Mouse (Mus musculus) naive thymus-derived CD4-positive, alpha-beta T cell, adult 2 months (primary cell): ENCODE measurements around the gene Fbln5.

Experiments used
- DNase-seq: peaks from one replicate; pipeline ENCODE4 v3.0.0-alpha.2; 2011; ENCODE audit warnings: low read depth

Gene Fbln5

GRCm38 (mm10) chr12:101762054-101762453 lies 56.8 kb downstream of the Fbln5 start:
- DNase-seq, result no peak

GRCm38 (mm10) chr12:101759440-101760045 lies 59.3 kb downstream of the Fbln5 start:
- DNase-seq, result no peak

- DNase-seq, result no peak
Observed at GRCm38 (mm10) chr12:101758698-101759097, 60.2 kb downstream of the Fbln5 start.

GRCm38 (mm10) chr12:101742375-101742774 lies 76.5 kb downstream of the Fbln5 start:
- no peak for DNase-seq

- no peak for DNase-seq
Observed at GRCm38 (mm10) chr12:101740486-101740885, 78.4 kb downstream of the Fbln5 start.

GRCm38 (mm10) chr12:101740045-101740444 lies 78.8 kb downstream of the Fbln5 start:
- no peak for DNase-seq

- peak; percentile 2 for DNase-seq
Observed at GRCm38 (mm10) chr12:101718755-101719150, 100.1 kb downstream of the Fbln5 start.

- DNase-seq, result peak; percentile 52
Observed at GRCm38 (mm10) chr12:101718054-101718754, 100.7 kb downstream of the Fbln5 start, which contains the start of gene Tc2n. Gene Tc2n (minus strand): TSS chr12:101718523.

- no peak for DNase-seq
Observed at GRCm38 (mm10) chr12:101699176-101699575, 119.7 kb downstream of the Fbln5 start.
